Mouse (Mus musculus) CH12.LX (cell line): Measurements from ENCODE around the gene Sfxn3. TPM values are rescaled to one million over a fixed set of nuclear protein-coding genes. Genes with fewer than 3 reads are reported as not detected.

Source experiments
- DNase-seq: peaks from one replicate; pipeline ENCODE4 v3.0.0-alpha.2; 2013; ENCODE audit errors: extremely low read depth
- H3K27ac ChIP-seq: 2 replicates; pipeline ENCODE4 v1.5.1; 2012; ENCODE audit warnings: low read depth, mild to moderate bottlenecking, control low read depth, moderate library complexity; ENCODE audit not compliant: insufficient read depth
- H3K27me3 ChIP-seq: replicated peaks from 2 replicates; pipeline ENCODE3; 2012; ENCODE audit warnings: inconsistent platforms
- H3K36me3 ChIP-seq, 2 experiments: replicated peaks in 1 of 2; 2 replicates each; pipeline versions ENCODE3 to v1.6.1; 2012; ENCODE audit warnings: inconsistent platforms in 1 of 2, low read length in 1 of 2, mild to moderate bottlenecking in 1 of 2, mixed read lengths in 1 of 2, moderate library complexity in 1 of 2; ENCODE audit not compliant: control insufficient read depth in 1 of 2, insufficient read depth in 1 of 2
- H3K4me1 ChIP-seq, 2 experiments: 2 replicates each; pipeline ENCODE4 v1.6.1; 2012; ENCODE audit warnings: inconsistent platforms in 1 of 2, moderate library complexity in 1 of 2; ENCODE audit not compliant: insufficient read depth in 2 of 2, control insufficient read depth in 1 of 2
- H3K4me2 ChIP-seq: 2 replicates; pipeline ENCODE4 v1.6.1; 2012; ENCODE audit warnings: low read depth, mild to moderate bottlenecking, control low read depth; ENCODE audit not compliant: poor library complexity, insufficient read depth, severe bottlenecking
- H3K4me3 ChIP-seq, 3 experiments: fragments of 150-350 bp in 1 of 3; sonication (generic) in 1 of 3; replicated peaks in 1 of 3; 2 replicates each; pipeline versions ENCODE3 to v1.5.1; 2011 to 2012; ENCODE audit warnings: low read depth in 2 of 3, low read length in 2 of 3, mild to moderate bottlenecking in 2 of 3, moderate library complexity in 2 of 3, control low read depth in 1 of 3, improper control_type of control experiment in 1 of 3, inconsistent platforms in 1 of 3, mixed read lengths in 1 of 3; ENCODE audit not compliant: poor library complexity in 1 of 3
- H3K79me2 ChIP-seq: replicated peaks from 2 replicates; pipeline ENCODE4 v1.6.1; 2012; ENCODE audit warnings: mild to moderate bottlenecking, moderate library complexity; ENCODE audit not compliant: control insufficient read depth, poor library complexity, insufficient read depth, severe bottlenecking; ENCODE audit errors: extremely low read depth
- H3K9ac ChIP-seq: 2 replicates; pipeline ENCODE4 v1.6.1; 2012; ENCODE audit warnings: low read depth, mild to moderate bottlenecking, control low read depth, moderate library complexity; ENCODE audit not compliant: insufficient read depth
- H3K9me3 ChIP-seq: replicated peaks from 2 replicates; pipeline ENCODE3; 2012; ENCODE audit warnings: low read length, inconsistent platforms, mixed read lengths
- CTCF ChIP-seq, 2 experiments: IDR thresholded peaks in 1 of 2; conservative IDR thresholded peaks in 1 of 2; 2 replicates each; pipeline ENCODE4 v1.5.1; 2011 to 2012; ENCODE audit warnings: low read depth in 2 of 2, low read length in 2 of 2, improper control_type of control experiment in 1 of 2, inconsistent platforms in 1 of 2, mild to moderate bottlenecking in 1 of 2, moderate library complexity in 1 of 2
- HCFC1 ChIP-seq: IDR thresholded peaks from 2 replicates; pipeline ENCODE4 v1.6.1; 2012; ENCODE audit warnings: low read depth, mild to moderate bottlenecking, inconsistent platforms, low read length, improper control_type of control experiment
- MAZ ChIP-seq: IDR thresholded peaks from 2 replicates; pipeline ENCODE4 v1.6.1; 2012; ENCODE audit warnings: low read depth, mild to moderate bottlenecking, inconsistent platforms, low read length, improper control_type of control experiment, moderate library complexity
- MEF2A ChIP-seq: IDR thresholded peaks from 2 replicates; pipeline ENCODE4 v1.6.1; 2014; ENCODE audit warnings: low read depth, mild to moderate bottlenecking, inconsistent platforms, low read length, improper control_type of control experiment, borderline replicate concordance
- MXI1 ChIP-seq: IDR thresholded peaks from 2 replicates; pipeline ENCODE4 v1.6.1; 2011; ENCODE audit warnings: mild to moderate bottlenecking, low read depth, low read length, improper control_type of control experiment
- MYC ChIP-seq: IDR thresholded peaks from 2 replicates; pipeline ENCODE4 v1.6.1; 2011; ENCODE audit warnings: low read depth, mild to moderate bottlenecking, improper control_type of control experiment, low read length
- NELFE ChIP-seq: IDR thresholded peaks from 2 replicates; pipeline ENCODE4 v1.6.1; 2011; ENCODE audit warnings: low read depth, low read length, improper control_type of control experiment
- NRF1 ChIP-seq: IDR thresholded peaks from 2 replicates; pipeline ENCODE4 v1.6.1; 2014; ENCODE audit warnings: low read depth, mild to moderate bottlenecking, inconsistent platforms, low read length, improper control_type of control experiment, moderate library complexity
- PAX5 ChIP-seq: IDR thresholded peaks from 2 replicates; pipeline ENCODE4 v1.6.1; 2012; ENCODE audit warnings: low read length, inconsistent platforms, mixed read lengths
- POLR2A ChIP-seq: IDR thresholded peaks from 2 replicates; pipeline ENCODE4 v1.6.1; 2011; ENCODE audit warnings: low read depth, mild to moderate bottlenecking, improper control_type of control experiment, low read length
- TBP ChIP-seq: conservative IDR thresholded peaks from 2 replicates; pipeline ENCODE4 v1.6.1; 2011; ENCODE audit warnings: low read depth, low read length, improper control_type of control experiment
- USF2 ChIP-seq: conservative IDR thresholded peaks from 2 replicates; pipeline ENCODE4 v1.6.1; 2011; ENCODE audit warnings: low read depth, low read length, improper control_type of control experiment
- ZMIZ1 ChIP-seq: IDR thresholded peaks from 2 replicates; pipeline ENCODE4 v1.6.1; 2012; ENCODE audit warnings: low read depth, mild to moderate bottlenecking, inconsistent platforms, low read length, improper control_type of control experiment
- dilution Hi-C: fragments of 300-500 bp; cut with MboI; formaldehyde crosslinking; loops from 2 replicates; pipeline ENCODE4 v1.14.3; 2020; ENCODE audit warnings: low sequenced_read_pairs; ENCODE audit not compliant: extremely low pct_unique_long_range_greater_than_20kb, extremely low pct_ligation_motif_present
- in situ Hi-C: fragments of 300-500 bp; cut with MboI; formaldehyde crosslinking; loops from 3 replicates; pipeline ENCODE4 v1.14.3; 2019; ENCODE audit warnings: low sequenced_read_pairs, low pct_ligation_motif_present, low pct_unique_long_range_greater_than_20kb, mixed read lengths
- polyA plus RNA-seq: library from polyadenylated mRNA; unstranded; fragments of >175 nt; gene quantifications from 2 replicates; pipeline ENCODE4 v1.2.1, GENCODE M21; 2012; ENCODE audit warnings: low read depth; ENCODE audit not compliant: insufficient read length
- total RNA-seq, 2 experiments: library from RNA; depleted of rRNA; stranded (reverse); fragments of 300-350 nt in 1 of 2; fragments of >200 nt in 1 of 2; gene quantifications; 2 replicates each; pipeline ENCODE4 v1.2.3; 2012 to 2014

The Sfxn3 gene
- total and polyA plus RNA-seq, 3 experiments: 1.4 to 4.2 (median 3.6) TPM

DNA sequence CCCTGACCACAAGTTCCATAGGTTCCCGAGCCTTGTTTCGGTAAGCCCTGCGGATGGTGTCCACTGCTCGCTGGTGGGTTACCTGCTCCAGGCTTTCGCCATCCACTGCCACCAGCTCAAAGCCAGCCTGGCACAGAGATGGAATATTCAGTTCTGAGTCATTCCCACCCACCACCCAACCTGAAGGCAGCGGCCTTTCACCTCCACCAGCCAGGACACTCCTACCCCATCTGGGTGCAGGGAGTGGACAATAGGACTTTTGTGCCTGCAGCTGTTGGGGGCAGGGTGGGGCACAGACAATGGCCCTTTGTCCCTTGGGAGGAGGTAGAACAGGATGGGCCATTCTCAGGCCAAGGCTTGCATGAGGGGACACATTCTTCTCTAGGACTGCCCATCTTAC, 19.5 kb upstream of the Sfxn3 start:
- no peak overlapping the region for H3K27ac ChIP-seq
- H3K36me3 ChIP-seq: peaks cover 0 to 28% of the 10 kb centered on the region in 2 experiments
- no peak overlapping the region for H3K4me2 ChIP-seq
- no peak for DNase-seq
- H3K27me3 ChIP-seq: peaks cover 42% of the 10 kb centered on the region
- in situ Hi-C loops: loop anchor here (25.0 kb wide), 1 partner anchor 441 kb away; no protein-coding TSS in a partner anchor
- dilution Hi-C loops: no loop called here
- no peaks in the 10 kb centered on the region for H3K79me2 ChIP-seq
- no peak overlapping the region for H3K9ac ChIP-seq
- no peak for TF ChIP-seq HCFC1
- no peak for TF ChIP-seq MAZ
- TF ChIP-seq MYC: no peak
- no peak for TF ChIP-seq ZMIZ1
- TF ChIP-seq CTCF (conservative IDR thresholded peaks at IDR 0.05 in 1 of 2, IDR thresholded peaks at IDR 0.05 in 1 of 2; ENCODE audit: low read depth in 2 of 2, low read length in 2 of 2): no peak
- peaks cover 8 to 17% of the 10 kb centered on the region in 2 experiments for H3K4me1 ChIP-seq
- H3K9me3 ChIP-seq: no peaks in the 10 kb centered on the region
- no peak overlapping the region for H3K4me3 ChIP-seq

DNA sequence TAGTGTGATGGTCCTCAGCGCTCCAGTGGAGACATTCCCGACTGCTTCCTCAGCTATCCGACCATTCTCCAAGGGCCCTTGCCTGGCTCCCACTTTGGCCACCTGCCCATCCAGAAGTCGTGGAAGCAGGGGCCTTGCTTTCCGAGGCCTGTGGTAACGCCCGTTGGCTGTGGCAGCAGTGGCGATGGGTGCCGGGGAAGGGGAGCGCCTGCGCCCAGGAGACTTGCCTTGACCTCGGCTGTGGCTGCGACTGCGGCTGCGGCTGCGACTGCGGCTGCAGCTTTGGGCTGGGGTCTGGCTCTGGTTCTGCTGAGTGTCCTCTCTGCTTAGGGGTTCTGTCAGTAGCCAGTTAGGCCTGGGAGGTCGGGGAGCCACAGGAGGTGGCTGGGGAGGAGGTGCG, 18.6 kb upstream of the Sfxn3 start:
- no peak for DNase-seq
- Histone ChIP-seq H3K9me3 (no peaks in the 10 kb centered on the region), H3K4me1 (peaks cover 8 to 17% of the 10 kb centered on the region in 2 experiments), H3K36me3 (peaks cover 0 to 25% of the 10 kb centered on the region in 2 experiments), H3K4me3 (no peak overlapping the region), H3K27me3 (peaks cover 46% of the 10 kb centered on the region), H3K79me2 (no peaks in the 10 kb centered on the region), H3K9ac (no peak overlapping the region), H3K27ac (no peak overlapping the region), H3K4me2 (no peak overlapping the region)
- in situ Hi-C loops: loop anchor here (25.0 kb wide), 1 partner anchor 441 kb away; no protein-coding TSS in a partner anchor
- dilution Hi-C loops: no loop called here
- TF ChIP-seq POLR2A: no peak
- TF ChIP-seq PAX5: no peak
- TF ChIP-seq TBP: no peak
- TF ChIP-seq MXI1: no peak
- TF ChIP-seq HCFC1: no peak

DNA sequence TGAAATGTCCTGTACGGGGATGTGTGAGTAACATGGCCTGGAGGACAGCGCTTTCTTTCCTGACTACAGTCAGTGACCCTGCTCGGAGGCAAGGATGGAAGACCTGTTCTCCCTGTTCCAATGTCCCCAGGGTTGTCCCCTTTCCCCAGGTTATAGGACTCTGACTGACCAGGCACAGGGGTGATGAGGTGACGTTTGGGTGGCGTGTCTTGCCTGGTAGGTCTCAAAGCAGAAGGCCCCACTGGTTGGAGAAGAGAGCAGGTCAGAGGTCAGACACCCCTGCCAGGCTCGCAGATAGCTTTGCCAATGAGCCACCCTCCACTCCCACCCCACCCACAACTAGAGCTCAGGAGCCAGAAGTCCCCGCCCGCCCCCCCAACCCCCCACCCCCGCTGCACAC, 17.7 kb upstream of the Sfxn3 start:
- no peak overlapping the region for H3K27ac ChIP-seq
- no peaks in the 10 kb centered on the region for H3K9me3 ChIP-seq
- no peak overlapping the region for H3K9ac ChIP-seq
- H3K36me3 ChIP-seq: peaks cover 0 to 19% of the 10 kb centered on the region in 2 experiments
- no peak for DNase-seq
- H3K79me2 ChIP-seq: no peaks in the 10 kb centered on the region
- peaks cover 8 to 17% of the 10 kb centered on the region in 2 experiments for H3K4me1 ChIP-seq
- TF ChIP-seq NRF1 (no peak), MEF2A (no peak), USF2 (no peak), NELFE (no peak), ZMIZ1 (no peak)
- H3K27me3 ChIP-seq: peaks cover 46% of the 10 kb centered on the region
- no peak overlapping the region for H3K4me2 ChIP-seq
- H3K4me3 ChIP-seq: no peak overlapping the region
- dilution Hi-C loops: no loop called here
- in situ Hi-C loops: loop anchor here (25.0 kb wide), 1 partner anchor 442 kb away; no protein-coding TSS in a partner anchor
